Mouse (Mus musculus) macrophage (primary cell): ENCODE measurements around the gene Thada. TPM values are rescaled to one million over a fixed set of nuclear protein-coding genes. Genes with fewer than 3 reads are reported as not detected.

ENCODE experiments used
- H3K27ac ChIP-seq: fragments of 350-480 bp; formaldehyde crosslinking; 2 replicates; pipeline ENCODE4 v1.9.0; 2021
- H3K36me3 ChIP-seq: fragments of 350-480 bp; formaldehyde crosslinking; 2 replicates; pipeline ENCODE4 v1.9.0; 2021; ENCODE audit errors: inconsistent target
- H3K4me3 ChIP-seq: fragments of 350-480 bp; formaldehyde crosslinking; 2 replicates; pipeline ENCODE4 v1.9.0; 2021; ENCODE audit errors: inconsistent target
- H3K79me2 ChIP-seq: fragments of 350-480 bp; formaldehyde crosslinking; 2 replicates; pipeline ENCODE4 v1.9.0; 2021; ENCODE audit errors: inconsistent target
- WGBS: methylation state at CpG from one replicate; pipeline ENCODE4 v1.1.7; 2026; ENCODE audit warnings: inconsistent platforms; ENCODE audit not compliant: missing documents; 5-methylcytosine and 5-hydroxymethylcytosine counted together
- polyA plus RNA-seq: library from polyadenylated mRNA; stranded (reverse); fragments of 250-400 nt; gene quantifications from 3 replicates; pipeline ENCODE4 v1.2.4, GENCODE M21; 2018; ENCODE audit warnings: inconsistent platforms

Gene Thada
- polyA plus RNA-seq, 1 experiment from 2014 or later: 6.0 TPM

DNA sequence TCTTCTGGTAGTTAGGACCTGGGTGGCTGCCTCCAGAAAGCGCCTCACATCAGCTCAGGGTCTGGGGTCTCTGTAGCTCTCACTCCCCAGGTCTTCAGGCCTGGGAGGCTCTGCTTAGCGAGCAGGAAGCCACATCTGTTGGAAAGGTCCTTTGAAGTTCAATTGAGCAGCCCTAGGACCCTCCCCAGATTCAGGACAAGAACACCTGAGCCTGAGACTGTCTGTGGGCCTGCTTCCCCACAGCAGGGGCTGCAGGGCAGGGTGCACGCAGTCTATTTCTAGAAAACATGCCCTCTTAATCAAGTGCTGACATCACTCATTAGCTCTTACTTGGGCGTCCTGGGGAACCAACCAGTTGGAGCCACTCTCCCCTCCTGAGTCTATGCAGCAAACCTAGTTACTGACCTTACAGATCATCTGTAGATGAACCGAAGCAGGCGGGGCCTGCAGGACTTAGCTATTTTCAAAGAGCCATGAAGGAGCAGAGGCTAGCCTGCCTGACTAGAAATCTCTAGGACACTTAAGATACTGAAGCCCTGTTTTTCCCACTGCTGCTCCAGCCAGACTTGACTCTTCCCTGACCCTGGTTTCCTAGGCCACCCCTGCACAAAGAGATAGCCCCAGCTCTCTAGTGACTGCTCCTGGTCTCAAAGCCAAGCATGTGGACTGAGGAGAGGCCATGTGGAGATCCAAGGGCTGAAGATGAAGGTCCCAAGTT lies 308.1 kb downstream of the Thada start:
- Histone ChIP-seq H3K79me2 (no peaks in the 10 kb centered on the region), H3K36me3 (no peaks in the 10 kb centered on the region), H3K27ac (no peak overlapping the region), H3K4me3 (no peak overlapping the region)
- 93% methylated on average over 6 of the region's 6 CpGs for WGBS

DNA sequence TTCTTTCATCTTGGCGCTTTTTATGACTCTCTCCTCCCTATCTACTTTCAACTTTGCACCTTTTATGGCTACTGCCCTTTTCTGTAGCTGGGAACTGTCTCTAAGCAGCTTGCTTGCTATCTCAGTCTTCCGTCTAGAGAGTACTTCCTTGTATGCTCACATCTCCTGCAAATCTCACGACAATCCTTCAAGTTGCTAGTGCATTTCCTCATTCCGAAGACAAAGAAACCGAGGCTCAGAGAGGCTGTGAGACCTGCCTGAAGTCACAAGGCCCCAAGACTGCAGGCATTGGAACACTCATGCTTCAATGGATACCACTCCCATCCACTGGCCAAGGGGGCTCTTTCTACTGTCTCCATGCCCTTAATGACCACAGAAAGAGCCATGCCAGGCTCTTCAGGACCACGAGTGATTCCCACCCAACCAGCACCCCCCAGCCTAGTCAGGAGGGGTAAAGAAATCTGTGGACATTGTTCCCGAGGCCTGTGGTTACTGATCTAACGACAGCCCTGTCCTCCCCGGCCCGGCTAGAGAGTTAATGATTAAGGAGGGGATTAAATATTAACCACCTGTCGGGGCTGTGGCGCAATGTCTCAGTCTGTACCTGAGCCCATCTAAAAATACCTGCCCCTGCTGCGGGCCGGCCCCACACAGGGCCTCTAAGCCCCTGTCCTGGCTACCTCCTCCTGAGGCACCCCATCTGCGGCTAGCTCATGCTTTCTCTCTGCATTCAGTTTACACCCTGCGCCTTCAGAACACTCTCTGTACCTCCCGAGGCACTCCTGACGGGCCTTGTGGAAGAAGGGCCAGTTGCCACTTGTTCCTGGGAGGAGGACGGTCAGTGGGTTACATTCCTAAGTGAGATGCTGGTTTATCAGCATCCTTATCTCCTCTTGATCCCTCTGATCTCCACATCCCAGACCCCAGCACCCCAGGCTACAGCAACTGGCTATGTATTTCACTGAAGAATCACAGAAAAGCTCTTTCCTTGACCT lies 309.0 kb downstream of the Thada start:
- WGBS: 63% methylated on average over 15 of the region's 19 CpGs
- Histone ChIP-seq H3K27ac (peak overlapping the region; percentile 3; the same call in 1 of the 2 replicates), H3K36me3 (no peaks in the 10 kb centered on the region), H3K4me3 (no peak overlapping the region), H3K79me2 (no peaks in the 10 kb centered on the region)

DNA sequence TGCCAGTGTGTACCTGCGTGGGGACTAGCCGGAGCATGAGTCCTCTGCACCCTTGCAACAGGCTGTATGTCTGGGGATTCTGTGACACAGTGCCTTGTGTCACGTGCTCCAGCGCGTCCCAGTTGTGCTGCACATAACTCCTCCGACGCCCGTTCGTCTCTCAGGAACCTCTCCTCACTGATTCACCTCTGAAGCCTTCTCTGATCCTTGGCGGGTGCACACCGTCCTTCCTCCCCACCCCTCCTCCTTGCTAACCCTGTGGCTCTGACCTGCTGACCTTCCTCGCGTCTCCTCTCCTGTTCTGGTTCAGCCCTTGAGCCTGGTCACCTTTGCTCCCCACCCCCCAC lies 309.8 kb downstream of the Thada start:
- H3K36me3 ChIP-seq: no peaks in the 10 kb centered on the region
- no peak overlapping the region for H3K27ac ChIP-seq
- WGBS: 88% methylated on average over 13 of the region's 13 CpGs
- H3K4me3 ChIP-seq: no peak overlapping the region
- H3K79me2 ChIP-seq: no peaks in the 10 kb centered on the region

DNA sequence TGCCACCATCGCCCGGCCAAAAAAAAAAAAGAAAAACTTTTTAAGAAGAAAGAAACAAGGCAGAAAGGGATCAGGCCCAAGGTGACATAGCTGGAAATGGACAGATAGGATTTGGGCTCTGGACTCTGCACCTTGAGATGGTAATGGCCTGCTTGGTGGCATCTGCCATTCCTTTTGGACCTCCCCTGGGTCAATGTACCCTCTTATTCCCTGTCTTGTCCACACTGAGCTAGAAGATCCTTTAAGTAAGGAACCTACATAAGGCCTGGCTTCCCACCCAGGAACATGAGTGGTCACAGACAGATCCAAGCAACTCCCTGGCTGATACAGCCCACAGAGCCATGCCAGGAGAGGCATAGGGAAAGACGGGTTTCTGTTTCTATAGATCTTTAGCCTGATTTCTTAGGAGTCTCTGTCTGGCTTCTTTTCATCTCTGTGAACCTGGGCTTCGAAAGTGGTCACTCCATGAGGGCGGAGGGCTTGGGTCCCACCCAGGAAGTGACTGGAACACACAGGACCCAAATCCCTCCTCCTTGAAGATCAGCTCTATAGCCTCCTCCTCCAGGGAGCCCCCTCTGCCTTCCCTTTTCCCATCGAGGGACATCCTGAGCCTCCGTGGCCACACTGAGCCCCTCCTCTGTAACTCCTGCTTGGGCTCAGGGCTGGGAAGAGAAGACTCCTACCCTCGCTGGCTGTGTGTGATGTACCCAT lies 310.3 kb downstream of the Thada start:
- Histone ChIP-seq H3K27ac (no peak overlapping the region), H3K79me2 (no peaks in the 10 kb centered on the region), H3K4me3 (no peak overlapping the region), H3K36me3 (no peaks in the 10 kb centered on the region)
- WGBS: 84% methylated on average over 8 of the region's 8 CpGs

DNA sequence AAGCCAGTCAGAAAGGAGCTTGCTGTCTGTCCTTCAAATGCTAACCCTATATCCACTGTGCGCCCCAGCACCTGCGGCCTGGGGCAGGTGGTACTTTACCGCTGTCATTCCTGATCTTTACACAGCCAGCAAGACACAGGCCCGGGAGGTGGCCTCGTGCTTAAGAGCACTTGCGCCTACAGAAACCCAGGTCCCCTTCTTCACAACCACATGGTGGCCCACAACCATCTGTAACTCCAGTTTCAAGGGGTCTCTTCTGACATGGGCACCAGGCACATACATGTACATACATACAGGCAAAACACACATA lies 311.0 kb downstream of the Thada start:
- no peak overlapping the region for H3K4me3 ChIP-seq
- H3K27ac ChIP-seq: no peak overlapping the region
- no peaks in the 10 kb centered on the region for H3K36me3 ChIP-seq
- no peaks in the 10 kb centered on the region for H3K79me2 ChIP-seq
- WGBS: 91% methylated on average over 6 of the region's 6 CpGs

DNA sequence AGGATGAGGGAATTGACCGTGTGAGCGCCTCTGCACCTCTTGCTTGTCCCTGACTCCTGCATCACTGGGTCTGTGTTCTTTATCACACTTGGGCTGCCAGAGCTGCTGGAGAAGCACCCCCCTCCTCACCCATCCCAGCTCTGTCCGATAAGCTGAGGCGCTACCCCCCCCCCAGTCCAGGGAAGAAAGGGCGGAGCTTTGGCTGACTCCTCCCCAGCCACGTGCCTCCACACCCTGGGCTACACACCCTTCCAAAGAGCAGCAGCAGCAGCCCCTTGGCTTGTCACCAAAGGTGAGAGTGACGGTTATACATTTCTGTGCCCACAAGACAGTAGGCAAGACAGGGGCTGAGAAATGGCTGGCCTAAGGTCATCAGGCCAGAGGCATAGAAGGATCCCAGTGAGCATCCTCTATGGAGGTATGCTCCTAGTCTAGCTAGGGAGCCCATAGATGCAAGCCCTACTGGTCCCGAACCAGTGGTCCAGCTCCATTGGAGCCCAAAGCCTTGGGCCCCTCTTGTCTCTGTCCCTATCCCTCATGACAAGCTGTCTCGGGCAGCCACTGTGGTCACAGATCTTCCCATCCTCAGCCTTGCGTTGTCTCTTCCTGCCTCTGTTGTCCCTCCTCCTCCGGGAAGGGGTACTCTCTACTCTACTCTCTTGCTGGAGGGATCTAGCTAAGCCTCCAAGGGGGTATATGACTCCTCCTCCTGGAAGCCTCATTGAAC lies 311.5 kb downstream of the Thada start:
- Histone ChIP-seq H3K79me2 (no peaks in the 10 kb centered on the region), H3K27ac (no peak overlapping the region), H3K36me3 (no peaks in the 10 kb centered on the region), H3K4me3 (no peak overlapping the region)
- 89% methylated on average over 11 of the region's 11 CpGs for WGBS

DNA sequence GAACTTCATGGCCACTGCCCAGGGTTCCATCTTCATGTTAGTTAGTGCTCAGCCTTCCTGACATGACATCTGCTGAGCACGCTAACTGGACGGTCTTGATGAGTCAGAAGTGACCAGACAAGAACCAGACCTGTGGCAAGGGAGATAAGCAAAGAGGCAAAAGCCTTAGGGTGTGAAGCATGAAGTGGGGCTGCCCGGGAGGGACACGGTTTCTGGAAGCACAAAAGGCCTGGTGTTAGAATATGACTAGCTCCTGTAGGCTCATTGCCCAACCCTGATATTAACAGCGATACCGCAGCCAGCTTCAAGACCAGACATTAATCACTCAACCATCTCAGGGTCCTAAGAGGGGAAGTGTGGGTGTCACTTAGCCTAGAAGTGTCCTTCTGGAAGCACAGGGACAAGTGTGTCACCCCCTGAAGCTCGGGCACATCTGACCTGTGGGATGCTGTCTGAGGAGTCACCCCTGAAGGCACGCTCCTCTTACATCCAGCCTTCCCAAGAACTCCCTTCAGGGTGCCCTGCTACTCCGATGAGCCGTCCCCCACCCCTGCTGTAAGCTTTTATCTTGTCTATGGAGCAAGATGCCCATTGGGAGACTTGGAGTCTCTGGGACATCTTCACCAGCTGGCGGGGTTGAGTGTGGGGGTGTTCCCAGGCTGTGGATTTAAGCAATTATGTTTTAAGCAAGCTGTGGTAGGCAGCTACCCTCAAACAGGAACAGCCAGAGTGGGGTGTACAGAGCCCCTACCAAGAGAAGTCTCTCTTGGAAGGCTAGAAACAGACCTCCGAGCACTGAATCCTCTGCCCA lies 312.8 kb downstream of the Thada start:
- WGBS: 64% methylated on average over 12 of the region's 12 CpGs
- H3K36me3 ChIP-seq: no peaks in the 10 kb centered on the region
- no peak overlapping the region for H3K4me3 ChIP-seq
- no peak overlapping the region for H3K27ac ChIP-seq
- no peaks in the 10 kb centered on the region for H3K79me2 ChIP-seq

DNA sequence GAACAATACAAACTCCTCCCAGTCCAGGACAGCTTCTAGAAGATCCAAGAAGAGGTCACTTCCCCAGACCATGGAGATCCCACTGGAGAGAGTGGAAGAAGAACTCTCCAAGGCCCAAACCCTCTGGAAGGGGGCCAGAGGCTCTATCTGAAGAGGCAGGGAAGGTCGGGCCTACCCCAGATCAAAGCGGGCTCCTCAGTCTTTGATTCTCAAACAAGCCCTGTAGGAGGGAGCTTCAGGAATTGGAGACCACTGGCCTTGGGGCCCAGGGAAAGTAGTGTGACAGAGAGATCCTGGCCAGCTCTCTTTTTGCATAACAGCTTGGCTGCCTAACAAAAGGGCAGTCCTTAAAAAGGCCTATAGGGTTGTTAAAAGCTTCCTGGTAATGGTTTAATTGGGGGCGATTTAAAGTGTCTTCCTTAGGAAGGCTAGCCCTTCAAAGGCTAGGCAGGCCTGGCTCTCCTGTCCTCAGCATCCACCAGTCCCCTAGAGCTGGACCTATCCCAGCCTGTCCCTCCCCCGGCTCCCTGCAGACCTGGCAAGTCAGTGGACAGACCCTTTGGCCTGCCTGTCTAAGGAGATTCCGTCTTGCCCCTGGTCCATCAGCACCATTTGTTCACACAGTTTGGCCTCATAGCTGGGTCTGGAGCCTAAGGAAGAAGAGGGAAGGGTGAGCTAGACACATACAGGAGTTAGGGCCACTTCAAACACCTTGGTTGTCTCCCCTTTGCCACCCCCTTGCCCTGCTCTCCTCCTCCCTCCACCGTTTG lies 313.6 kb downstream of the Thada start:
- 84% methylated on average over 6 of the region's 6 CpGs for WGBS

DNA sequence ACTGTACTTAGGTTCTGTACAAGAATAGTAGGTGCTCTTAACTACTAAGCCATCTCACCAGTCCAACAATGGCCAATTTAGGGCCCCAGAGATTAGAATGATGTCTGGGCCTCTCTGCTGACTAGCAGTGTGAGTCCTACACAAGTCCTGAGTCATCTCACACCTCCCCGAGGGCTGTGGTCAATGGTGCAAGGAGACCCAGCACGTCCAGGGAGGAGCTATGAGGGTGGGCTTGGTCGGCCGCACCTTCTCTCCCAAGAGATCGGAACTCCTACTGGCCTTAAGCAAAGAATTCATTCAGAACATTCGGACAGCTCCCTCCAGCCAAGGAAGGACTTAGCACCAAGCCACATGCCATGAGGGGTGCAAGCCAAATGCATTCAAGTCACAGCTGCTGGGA lies 314.7 kb downstream of the Thada start:
- no peak overlapping the region for H3K27ac ChIP-seq
- H3K36me3 ChIP-seq: no peaks in the 10 kb centered on the region
- no peaks in the 10 kb centered on the region for H3K79me2 ChIP-seq
- H3K4me3 ChIP-seq: no peak overlapping the region
- 82% methylated on average over 6 of the region's 6 CpGs for WGBS

More for the DNA sequence above, 313.6 kb downstream of the Thada start:
- Histone ChIP-seq H3K27ac (no peak overlapping the region), H3K4me3 (no peak overlapping the region), H3K36me3 (no peaks in the 10 kb centered on the region), H3K79me2 (no peaks in the 10 kb centered on the region)

DNA sequence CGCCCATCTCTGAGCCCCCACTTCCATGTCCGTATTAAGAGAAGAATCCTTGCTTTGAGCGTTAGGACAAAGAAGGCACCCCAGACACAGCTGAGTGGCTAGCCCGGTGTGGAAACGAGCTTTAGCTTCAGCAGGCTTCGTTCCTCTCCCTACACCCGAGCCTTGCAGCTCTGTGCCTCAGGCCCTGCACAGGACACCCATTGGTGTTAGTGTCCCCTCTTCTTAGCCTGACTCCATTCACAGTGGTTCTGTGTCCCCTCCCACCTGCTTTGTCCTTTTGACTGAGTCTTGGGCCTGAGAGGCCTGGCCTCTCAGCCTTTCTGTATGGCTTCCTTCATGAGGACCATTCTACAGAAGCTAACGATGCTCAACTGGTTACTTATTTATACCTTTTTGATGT lies 315.7 kb downstream of the Thada start:
- no peaks in the 10 kb centered on the region for H3K36me3 ChIP-seq
- H3K27ac ChIP-seq: no peak overlapping the region
- WGBS: 96% methylated on average over 8 of the region's 8 CpGs
- no peak overlapping the region for H3K4me3 ChIP-seq
- H3K79me2 ChIP-seq: no peaks in the 10 kb centered on the region

DNA sequence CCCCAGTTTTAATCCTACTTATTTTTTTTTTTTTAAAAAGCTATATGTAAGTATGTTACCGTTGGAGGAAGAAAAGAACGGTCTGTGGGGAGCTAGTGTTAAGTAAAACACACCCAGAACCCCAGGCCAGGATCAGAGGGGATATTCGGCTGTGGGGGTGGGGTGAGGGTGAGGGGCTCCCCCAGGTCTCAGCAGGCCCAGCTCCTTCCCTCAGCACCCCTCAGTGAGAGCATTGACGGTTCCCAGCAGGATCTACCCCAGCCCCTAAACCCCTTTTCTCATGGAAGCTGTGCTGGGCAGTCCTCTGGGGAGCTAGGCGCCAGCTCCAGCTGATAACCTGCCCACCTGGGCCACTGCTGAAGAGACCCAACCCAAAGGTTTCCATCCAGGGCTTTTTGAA lies 316.4 kb downstream of the Thada start:
- no peaks in the 10 kb centered on the region for H3K36me3 ChIP-seq
- WGBS: 67% methylated on average over 5 of the region's 5 CpGs
- H3K4me3 ChIP-seq: no peak overlapping the region
- peak overlapping the region; percentile 66 for H3K27ac ChIP-seq
- H3K79me2 ChIP-seq: no peaks in the 10 kb centered on the region

DNA sequence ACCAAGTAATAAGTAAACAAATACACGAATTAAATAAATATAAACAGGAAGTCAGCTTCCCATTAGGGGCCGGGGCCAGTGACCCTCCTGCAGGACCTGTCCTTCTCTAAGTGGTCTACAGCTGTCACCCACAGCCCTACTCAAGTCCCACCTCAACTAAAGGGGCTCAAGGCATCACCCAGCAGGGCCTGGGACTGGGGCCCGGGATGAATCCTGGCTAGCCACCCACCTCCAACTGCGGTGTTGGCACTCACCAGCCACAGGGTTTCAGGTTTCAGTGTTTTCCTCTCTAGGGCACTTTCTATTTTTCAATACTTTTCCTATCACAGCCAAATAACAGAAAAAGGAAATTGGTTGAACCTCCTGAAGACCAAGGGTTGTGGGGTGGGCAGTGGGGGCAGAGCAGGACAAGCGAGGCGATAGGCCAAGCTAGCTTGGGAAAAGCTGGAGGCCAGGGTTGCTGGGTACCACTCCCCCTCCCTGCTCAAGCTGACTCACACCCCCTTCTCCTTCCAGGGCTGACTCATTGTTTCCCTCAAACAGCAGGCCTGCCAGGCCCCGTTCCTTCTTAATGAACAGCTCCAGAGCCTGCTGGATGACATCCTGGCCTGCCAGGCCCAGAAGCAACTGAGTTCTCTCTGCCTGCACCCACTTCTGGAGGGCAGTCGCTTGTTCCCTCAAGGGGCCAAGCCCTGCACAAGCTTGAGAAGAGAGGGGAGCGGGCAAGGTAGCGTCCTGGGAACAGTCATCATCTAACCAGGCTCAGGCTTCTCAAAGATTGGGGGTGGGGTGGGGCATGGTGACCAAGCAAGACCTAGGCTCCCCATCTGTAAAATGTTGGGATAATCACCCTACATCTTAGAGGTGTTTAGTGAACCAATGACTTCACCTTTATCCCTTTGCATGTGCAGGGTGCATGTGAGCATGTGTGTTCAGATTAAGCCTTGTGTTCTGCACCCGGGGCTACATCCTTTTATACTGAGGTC lies 317.2 kb downstream of the Thada start:
- 36% methylated on average over 11 of the region's 11 CpGs for WGBS
- Histone ChIP-seq H3K27ac (peak overlapping the region; percentile 66), H3K79me2 (no peaks in the 10 kb centered on the region), H3K36me3 (no peaks in the 10 kb centered on the region), H3K4me3 (no peak overlapping the region)
